Mouse (Mus musculus) cortical plate, adult 2 months (tissue): ENCODE measurements at regions not wholly inside any gene's neighbourhood (a gene's known extent, or its start where the extent isn't known, plus 50 kb on each side); places are given as distances from the start of the nearest gene placed in this dataset.
"Not testable (repeated sequence)": the region's sequence is repeated elsewhere in the genome, so short reads cannot be mapped to it uniquely, and the experiment has no call there.

Experiments used
- CTCF ChIP-seq: fragments of 200-500 bp; IDR thresholded peaks from 2 replicates; pipeline ENCODE4 v1.5.1; 2011; ENCODE audit warnings: mild to moderate bottlenecking, control low read depth, low read length; ENCODE audit not compliant: insufficient read depth; ENCODE audit errors: extremely low read depth
- POLR2A ChIP-seq: fragments of 200-500 bp; IDR thresholded peaks from 2 replicates; pipeline ENCODE4 v1.6.1; 2011; ENCODE audit warnings: mild to moderate bottlenecking, low read length, control low read depth; ENCODE audit not compliant: insufficient read depth; ENCODE audit errors: extremely low read depth

GRCm38 (mm10) chr5:96908371-96908770, 89.1 kb upstream of the Bmp2k start:
- not testable (repeated sequence) for TF ChIP-seq POLR2A, CTCF
